Mouse (Mus musculus) neural tube, embryonic 11.5 days (tissue): ENCODE data around the gene Synj2. TPM values are rescaled to one million over a fixed set of nuclear protein-coding genes. Genes with fewer than 3 reads are reported as not detected.

Experiments
- ATAC-seq: fragments of 200-750 bp; cut with Nextera tagmentation; 2 replicates; pipeline ENCODE4 v1.8.0; 2017; ENCODE audit warnings: moderate number of reproducible peaks, mild to moderate bottlenecking, moderate TSS enrichment, moderate library complexity; ENCODE audit not compliant: insufficient read depth, low FRiP score, low TSS enrichment
- DNase-seq: peaks from one replicate; pipeline ENCODE4 v3.0.0-alpha.2; 2015; ENCODE audit warnings: low spot score
- H3K27ac ChIP-seq: fragments of 300-500 bp; sonication (generic); 2 replicates; pipeline ENCODE4 v1.5.1; 2014; ENCODE audit warnings: low read depth, mild to moderate bottlenecking, low read length
- H3K27me3 ChIP-seq: fragments of 300-500 bp; sonication (generic); 2 replicates; pipeline ENCODE4 v1.6.1; 2014; ENCODE audit warnings: mild to moderate bottlenecking, low read length, mixed read lengths; ENCODE audit not compliant: control insufficient read depth, insufficient read depth
- H3K36me3 ChIP-seq: fragments of 300-500 bp; sonication (generic); 2 replicates; pipeline ENCODE4 v1.6.1; 2014; ENCODE audit warnings: mild to moderate bottlenecking, low read length, moderate library complexity, mixed read lengths; ENCODE audit not compliant: control insufficient read depth, insufficient read depth
- H3K4me1 ChIP-seq: fragments of 300-500 bp; sonication (generic); 2 replicates; pipeline ENCODE4 v1.6.1; 2014; ENCODE audit warnings: low read length, mixed read lengths; ENCODE audit not compliant: control insufficient read depth, insufficient read depth
- H3K4me2 ChIP-seq: fragments of 300-500 bp; sonication (generic); 2 replicates; pipeline ENCODE4 v1.6.1; 2014; ENCODE audit warnings: low read depth, mild to moderate bottlenecking, moderate library complexity
- H3K4me3 ChIP-seq: fragments of 300-500 bp; sonication (generic); 2 replicates; pipeline ENCODE4 v1.5.1; 2014; ENCODE audit warnings: low read depth, low read length
- H3K9ac ChIP-seq: fragments of 300-500 bp; sonication (generic); 2 replicates; pipeline ENCODE4 v1.6.1; 2014; ENCODE audit warnings: mild to moderate bottlenecking, low read length
- H3K9me3 ChIP-seq: fragments of 300-500 bp; sonication (generic); 2 replicates; pipeline ENCODE4 v1.6.1; 2016; ENCODE audit warnings: low read length; ENCODE audit not compliant: control insufficient read depth
- WGBS: fragments of 180-500 bp; shearing (Covaris S2); extraction: QIAGEN DNeasy Blood & Tissue Kit; methylation state at CpG from one replicate; pipeline ENCODE4 v1.1.7; 2014; 5-methylcytosine and 5-hydroxymethylcytosine counted together
- polyA plus RNA-seq: library from polyadenylated mRNA; unstranded; fragments of >200 nt; fragmentation: Nextera tagmentation; extraction: Ambion mirVana; gene quantifications from 2 replicates; pipeline ENCODE4 v1.2.1, GENCODE M21; 2014

Gene Synj2
- polyA plus RNA-seq, 1 experiment from 2014 or later = 1.8 TPM

- DNase-seq (peak; percentile 98), ATAC-seq (peak; percentile 96)
- Histone ChIP-seq H3K9me3 (no peaks in the 10 kb centered on the region), H3K4me1 (no peaks in the 10 kb centered on the region), H3K36me3 (0 out of 2 replicates have a peak, but pooled peaks cover 2% of the 10 kb centered on the region), H3K9ac (peak within 1 kb of the TSS; percentile 66), H3K4me2 (peak within 1 kb of the TSS; percentile 83), H3K4me3 (peak within 1 kb of the TSS; percentile 79), H3K27ac (peak within 1 kb of the TSS; percentile 39; the same call in 1 of the 2 replicates), H3K27me3 (no peaks in the 10 kb centered on the region)
- WGBS = under 1% methylated on average over 68 of the region's 70 CpGs
These were observed 138.4 kb downstream of the Synj2 start, which contains the start of the genes Serac1 and Gtf2h5 for GRCm38 (mm10) chr17:6079287-6080122. Serac1 (minus strand) TSS chr17:6079741. Gtf2h5 (plus strand) TSS chr17:6079786.

GRCm38 (mm10) chr17:6083323-6083890, 142.3 kb downstream of the Synj2 start:
- no peaks in the 10 kb centered on the region for H3K27me3 ChIP-seq
- H3K9ac ChIP-seq = no peak overlapping the region
- H3K4me1 ChIP-seq = no peaks in the 10 kb centered on the region
- no peak for ATAC-seq
- 94% methylated on average over 5 of the region's 5 CpGs for WGBS
- no peak overlapping the region for H3K27ac ChIP-seq
- no peak for DNase-seq
- no peaks in the 10 kb centered on the region for H3K9me3 ChIP-seq
- no peak overlapping the region for H3K4me2 ChIP-seq
- H3K36me3 ChIP-seq = 0 out of 2 replicates have a peak, but pooled peaks cover 2% of the 10 kb centered on the region
- H3K4me3 ChIP-seq = no peak overlapping the region

- no peak overlapping the region for H3K4me3 ChIP-seq
- DNase-seq = no peak
- no peak overlapping the region for H3K27ac ChIP-seq
- H3K27me3 ChIP-seq = no peaks in the 10 kb centered on the region
- H3K4me2 ChIP-seq = no peak overlapping the region
- no peak overlapping the region for H3K9ac ChIP-seq
- no peak for ATAC-seq
- no peaks in the 10 kb centered on the region for H3K4me1 ChIP-seq
- 87% methylated on average over 6 of the region's 6 CpGs for WGBS
- H3K36me3 ChIP-seq = no peaks in the 10 kb centered on the region
- H3K9me3 ChIP-seq = no peaks in the 10 kb centered on the region
These were observed 150.5 kb downstream of the Synj2 start for GRCm38 (mm10) chr17:6091604-6092003.

Other genes starting within 250 kb of the Synj2 start
- gene Snx9, start 100.0 kb upstream of the Synj2 start, polyA plus RNA-seq = 22.9 and 23.1 TPM in 2 replicates
- gene Serac1, start 138.5 kb downstream of the Synj2 start, polyA plus RNA-seq = 7.9 and 9.0 TPM in 2 replicates
- gene Gtf2h5, start 138.5 kb downstream of the Synj2 start, polyA plus RNA-seq = 163 and 170 TPM in 2 replicates
- 122 and 133 TPM in 2 replicates for gene Tulp4, start 165.2 kb downstream of the Synj2 start, polyA plus RNA-seq